Mouse (Mus musculus) heart, embryonic 15.5 days (tissue): ENCODE results near the gene Alox12e. TPM values are rescaled to one million over a fixed set of nuclear protein-coding genes. Genes with fewer than 3 reads are reported as not detected.

Experiments
- ATAC-seq: fragments of 200-750 bp; cut with Nextera tagmentation; replicated peaks from 2 replicates; pipeline ENCODE4 v1.8.0; 2017; ENCODE audit warnings: low read depth, moderate TSS enrichment; ENCODE audit not compliant: insufficient number of reproducible peaks, insufficient read depth, low FRiP score
- H3K27ac ChIP-seq: fragments of 300-500 bp; sonication (generic); 2 replicates; pipeline ENCODE4 v1.5.1; 2015; ENCODE audit warnings: mild to moderate bottlenecking, inconsistent platforms
- H3K27me3 ChIP-seq: fragments of 300-500 bp; sonication (generic); 2 replicates; pipeline ENCODE4 v1.6.1; 2015; ENCODE audit warnings: inconsistent platforms
- H3K36me3 ChIP-seq: fragments of 300-500 bp; sonication (generic); 2 replicates; pipeline ENCODE4 v1.6.1; 2015; ENCODE audit warnings: mild to moderate bottlenecking, inconsistent platforms
- H3K4me1 ChIP-seq: fragments of 300-500 bp; sonication (generic); replicated peaks from 2 replicates; pipeline ENCODE4 v1.6.1; 2015; ENCODE audit warnings: inconsistent platforms
- H3K4me2 ChIP-seq: fragments of 300-500 bp; sonication (generic); 2 replicates; pipeline ENCODE4 v1.6.1; 2015; ENCODE audit warnings: inconsistent platforms, mild to moderate bottlenecking, moderate library complexity
- H3K4me3 ChIP-seq: fragments of 300-500 bp; sonication (generic); 2 replicates; pipeline ENCODE4 v1.5.1; 2015; ENCODE audit warnings: mild to moderate bottlenecking, inconsistent platforms
- H3K9ac ChIP-seq: fragments of 300-500 bp; sonication (generic); 2 replicates; pipeline ENCODE4 v1.6.1; 2015; ENCODE audit warnings: mild to moderate bottlenecking, inconsistent platforms
- H3K9me3 ChIP-seq: fragments of 300-500 bp; sonication (generic); replicated peaks from 2 replicates; pipeline ENCODE4 v1.6.1; 2016; ENCODE audit warnings: inconsistent platforms
- WGBS: fragments of 180-500 bp; shearing (Covaris S2); methylation state at CpG from one replicate; pipeline ENCODE4 v1.1.7; 2015; ENCODE audit warnings: mixed read lengths; 5-methylcytosine and 5-hydroxymethylcytosine counted together
- polyA plus RNA-seq: library from polyadenylated mRNA; unstranded; fragments of >200 nt; fragmentation: Nextera tagmentation; extraction: Ambion mirVana; gene quantifications from 2 replicates; pipeline ENCODE4 v1.2.1, GENCODE M21; 2015

Alox12e gene
- polyA plus RNA-seq, 1 experiment from 2014 or later = 0.45 TPM

DNA sequence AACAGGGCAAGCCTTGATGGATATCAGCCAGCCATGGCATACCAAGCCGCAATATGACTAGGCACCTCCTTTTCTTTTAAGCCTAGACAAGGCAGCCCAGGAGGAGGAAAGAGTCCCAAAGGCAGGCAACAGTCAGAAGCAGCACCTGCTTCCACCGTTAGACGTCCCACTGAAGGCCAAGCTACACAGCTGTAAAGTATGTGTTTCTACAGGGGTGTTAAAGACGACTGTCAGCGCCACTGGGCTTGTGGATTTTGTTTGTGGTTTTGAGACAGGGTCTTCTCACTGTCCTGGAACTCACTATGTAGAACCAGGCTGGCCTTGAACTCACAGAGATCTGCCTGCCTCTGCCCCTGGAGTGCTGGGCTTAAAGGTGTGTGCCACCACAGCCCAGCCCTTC lies 36.7 kb downstream of the Alox12e start:
- Histone ChIP-seq H3K27ac (no peak overlapping the region), H3K4me3 (no peak overlapping the region), H3K36me3 (no peaks in the 10 kb centered on the region), H3K27me3 (no peaks in the 10 kb centered on the region), H3K9me3 (no peaks in the 10 kb centered on the region), H3K4me1 (peaks cover under 1% of the 10 kb centered on the region; the same call in 1 of the 2 replicates), H3K4me2 (no peak overlapping the region), H3K9ac (no peak overlapping the region)
- WGBS = 51% methylated on average over 5 of the region's 5 CpGs
- ATAC-seq = no peak

DNA sequence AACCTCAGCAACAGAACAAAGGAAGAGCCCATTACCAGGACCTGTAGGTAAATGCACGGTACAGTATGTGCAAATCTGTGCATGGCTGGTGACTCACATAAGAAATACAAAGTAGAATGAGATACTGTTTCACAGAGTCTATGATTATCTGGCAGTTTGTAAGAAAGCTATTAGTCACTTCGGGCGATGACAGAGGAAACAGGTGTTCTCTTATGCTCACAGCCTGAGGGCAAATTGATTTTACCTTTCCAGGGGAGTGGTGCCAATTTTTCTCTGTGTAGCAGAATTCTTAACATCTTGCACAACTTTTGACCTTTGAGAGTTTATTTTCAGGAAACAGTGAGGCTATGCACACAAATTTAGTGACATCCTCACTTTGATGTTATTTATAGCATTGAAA lies 37.7 kb downstream of the Alox12e start:
- H3K27ac ChIP-seq = no peak overlapping the region
- H3K4me1 ChIP-seq = peaks cover 7% of the 10 kb centered on the region
- H3K4me2 ChIP-seq = no peak overlapping the region
- 64% methylated on average over 3 of the region's 3 CpGs for WGBS
- H3K27me3 ChIP-seq = no peaks in the 10 kb centered on the region
- H3K4me3 ChIP-seq = no peak overlapping the region
- ATAC-seq = no peak
- H3K9me3 ChIP-seq = no peaks in the 10 kb centered on the region
- no peaks in the 10 kb centered on the region for H3K36me3 ChIP-seq
- H3K9ac ChIP-seq = no peak overlapping the region

DNA sequence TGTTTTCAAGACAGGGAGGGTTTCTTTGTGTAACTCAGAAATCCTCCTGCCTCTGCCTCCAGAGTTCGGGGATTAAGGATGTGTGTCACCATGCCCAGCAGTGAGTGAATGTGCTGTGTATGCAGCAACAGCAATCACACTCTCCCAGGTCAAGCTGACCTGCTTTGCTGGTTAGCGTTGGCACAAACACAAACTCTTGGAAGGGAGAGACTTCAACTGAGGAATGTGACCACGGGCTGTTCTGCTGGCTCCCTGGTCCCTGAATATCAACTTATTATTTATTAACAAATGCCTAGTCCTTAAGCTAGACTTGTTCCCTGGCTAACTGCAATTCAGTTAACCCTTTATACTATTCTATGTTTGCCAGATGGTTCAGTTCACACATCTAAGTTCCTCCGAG lies 38.8 kb downstream of the Alox12e start:
- no peaks in the 10 kb centered on the region for H3K9me3 ChIP-seq
- H3K36me3 ChIP-seq = no peaks in the 10 kb centered on the region
- no peak overlapping the region for H3K4me3 ChIP-seq
- H3K27me3 ChIP-seq = no peaks in the 10 kb centered on the region
- 70% methylated on average over 4 of the region's 4 CpGs for WGBS
- ATAC-seq = no peak
- no peak overlapping the region for H3K4me2 ChIP-seq
- H3K9ac ChIP-seq = no peak overlapping the region
- peaks cover 7% of the 10 kb centered on the region for H3K4me1 ChIP-seq
- H3K27ac ChIP-seq = no peak overlapping the region

DNA sequence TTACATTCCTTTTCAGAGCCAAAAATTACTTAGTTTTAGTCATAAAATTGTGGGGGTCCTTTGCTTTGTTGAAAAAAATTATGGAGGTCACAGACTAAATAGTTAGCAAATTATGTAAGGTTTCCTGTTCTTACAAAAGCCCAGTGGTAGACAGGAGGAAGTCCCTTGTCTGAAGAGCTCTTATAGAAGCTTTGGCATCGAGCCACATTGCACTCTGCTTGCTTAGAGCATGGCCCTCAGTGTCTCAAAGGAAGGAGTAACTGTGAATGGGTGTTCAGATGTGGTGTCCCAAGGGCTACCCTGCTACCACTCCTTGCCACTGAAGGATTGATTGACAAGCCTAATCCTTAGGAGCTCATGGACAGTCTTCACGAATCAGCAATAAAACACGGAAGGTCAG lies 42.0 kb downstream of the Alox12e start:
- 61% methylated on average over 3 of the region's 3 CpGs for WGBS
- H3K4me2 ChIP-seq = no peak overlapping the region
- ATAC-seq = no peak
- H3K27me3 ChIP-seq = no peaks in the 10 kb centered on the region
- H3K4me1 ChIP-seq = peaks cover 7% of the 10 kb centered on the region
- no peaks in the 10 kb centered on the region for H3K36me3 ChIP-seq
- no peaks in the 10 kb centered on the region for H3K9me3 ChIP-seq
- H3K4me3 ChIP-seq = no peak overlapping the region
- H3K9ac ChIP-seq = no peak overlapping the region
- H3K27ac ChIP-seq = 0 out of 2 replicates have a peak overlapping the region, but pooled peaks have one; percentile 63

DNA sequence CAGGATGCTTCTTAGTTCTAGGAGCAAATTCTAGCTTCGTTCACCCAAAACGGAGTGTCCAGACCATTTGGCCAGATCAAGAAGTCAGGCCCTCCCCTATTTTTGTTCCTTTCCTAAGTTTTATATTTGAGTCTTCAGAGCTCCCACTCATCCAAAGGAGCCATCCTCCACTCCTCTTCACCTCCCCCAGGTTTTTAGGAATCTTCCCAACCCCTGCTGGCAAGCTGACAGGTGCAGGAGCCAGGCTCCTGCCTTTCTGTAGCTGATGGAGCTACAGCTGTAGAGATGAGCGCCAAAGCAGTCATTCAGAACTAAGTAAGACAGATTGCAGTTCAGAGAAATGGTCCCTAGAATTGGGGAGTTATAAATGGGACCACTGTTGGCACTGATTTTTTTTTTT lies 43.5 kb downstream of the Alox12e start:
- ATAC-seq = no peak
- no peak overlapping the region for H3K9ac ChIP-seq
- no peak overlapping the region for H3K27ac ChIP-seq
- H3K36me3 ChIP-seq = no peaks in the 10 kb centered on the region
- H3K27me3 ChIP-seq = no peaks in the 10 kb centered on the region
- peaks cover 7% of the 10 kb centered on the region for H3K4me1 ChIP-seq
- H3K4me2 ChIP-seq = no peak overlapping the region
- H3K9me3 ChIP-seq = no peaks in the 10 kb centered on the region
- H3K4me3 ChIP-seq = no peak overlapping the region
- 80% methylated on average over 3 of the region's 3 CpGs for whole genome bisulfite sequencing

DNA sequence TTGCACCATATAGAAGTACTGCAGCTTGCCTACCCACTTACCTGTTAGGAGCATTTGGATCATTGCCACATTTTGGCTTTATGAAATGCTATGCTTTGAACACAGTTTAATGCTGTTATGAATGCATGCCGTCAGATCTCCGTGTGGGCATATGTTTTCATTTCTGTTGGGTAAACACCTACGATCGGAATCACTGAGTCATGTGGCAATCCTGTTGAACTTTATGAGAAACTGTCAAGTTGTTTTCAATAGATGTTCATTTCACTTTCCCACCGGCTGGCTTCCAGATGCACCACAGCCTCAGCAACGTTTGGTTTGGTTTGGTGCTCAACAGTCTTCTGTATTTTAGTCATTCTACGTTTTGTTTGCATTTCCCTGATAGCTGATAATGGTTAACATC lies 50.8 kb downstream of the Alox12e start:
- ATAC-seq = no peak
- no peaks in the 10 kb centered on the region for H3K9me3 ChIP-seq
- no peaks in the 10 kb centered on the region for H3K4me1 ChIP-seq
- 83% methylated on average over 7 of the region's 7 CpGs for WGBS
- no peak overlapping the region for H3K4me2 ChIP-seq
- H3K4me3 ChIP-seq = no peak overlapping the region
- H3K27ac ChIP-seq = no peak overlapping the region
- H3K9ac ChIP-seq = no peak overlapping the region
- H3K36me3 ChIP-seq = no peaks in the 10 kb centered on the region
- H3K27me3 ChIP-seq = no peaks in the 10 kb centered on the region

DNA sequence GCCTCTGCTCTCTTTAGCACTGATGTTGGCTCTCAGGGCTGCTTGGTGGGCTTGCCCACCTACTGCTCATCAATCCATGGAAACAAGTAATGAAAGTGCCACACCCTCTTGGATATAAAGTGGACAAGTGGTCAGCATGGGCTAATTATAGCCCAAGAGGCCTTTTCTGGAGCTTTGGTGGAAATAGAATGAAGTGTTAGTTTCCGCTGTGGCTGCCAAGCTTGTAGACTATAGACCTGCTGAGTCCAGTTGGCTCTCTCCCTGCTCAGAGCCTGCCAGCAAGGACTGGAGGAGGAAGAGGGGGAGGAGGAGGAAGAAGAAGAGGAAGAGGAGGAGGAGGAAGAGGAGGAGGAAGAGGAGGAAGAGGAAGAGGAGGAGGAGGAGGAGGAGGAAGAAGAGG lies 56.0 kb downstream of the Alox12e start:
- no peaks in the 10 kb centered on the region for H3K27me3 ChIP-seq
- WGBS = 54% methylated on average over 1 of the region's 1 CpGs
- H3K4me3 ChIP-seq = no peak overlapping the region
- H3K9me3 ChIP-seq = no peaks in the 10 kb centered on the region
- no peak overlapping the region for H3K4me2 ChIP-seq
- peaks cover 11% of the 10 kb centered on the region for H3K4me1 ChIP-seq
- H3K9ac ChIP-seq = no peak overlapping the region
- no peaks in the 10 kb centered on the region for H3K36me3 ChIP-seq
- ATAC-seq = peak; percentile 53
- H3K27ac ChIP-seq = peak overlapping the region; percentile 36

DNA sequence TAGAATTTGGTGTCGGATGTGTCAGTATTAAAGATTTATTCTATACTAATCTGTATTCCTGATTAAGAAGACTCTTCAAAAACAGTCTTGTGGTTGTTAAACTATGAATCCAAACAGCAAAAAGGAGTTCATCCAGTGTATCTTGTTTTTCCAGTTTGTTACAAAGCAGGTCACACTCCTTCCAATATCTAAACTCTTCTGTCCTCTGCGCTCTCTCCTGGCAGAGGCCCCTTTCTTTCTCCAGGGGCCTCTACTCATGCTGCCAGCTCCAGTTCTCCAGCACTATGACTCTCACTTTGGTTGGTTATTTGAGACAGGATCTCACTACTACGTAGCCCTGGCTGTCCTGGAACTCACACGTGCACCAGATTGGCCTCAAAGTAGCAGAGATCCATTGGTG lies 56.6 kb downstream of the Alox12e start:
- 61% methylated on average over 4 of the region's 4 CpGs for WGBS
- no peaks in the 10 kb centered on the region for H3K9me3 ChIP-seq
- no peaks in the 10 kb centered on the region for H3K27me3 ChIP-seq
- ATAC-seq = no peak
- H3K4me2 ChIP-seq = no peak overlapping the region
- H3K4me1 ChIP-seq = peaks cover 11% of the 10 kb centered on the region
- H3K9ac ChIP-seq = no peak overlapping the region
- peak overlapping the region; percentile 36; the same call in 1 of the 2 replicates for H3K27ac ChIP-seq
- no peaks in the 10 kb centered on the region for H3K36me3 ChIP-seq
- no peak overlapping the region for H3K4me3 ChIP-seq

Other genes with a start within 250 kb of the Alox12e start
- gene Asgr2, start 230.0 kb downstream of the Alox12e start, polyA plus RNA-seq = 0.22 TPM in 1 of 2 replicates, not detected in the other
- gene Mgl2, start 192.3 kb downstream of the Alox12e start, polyA plus RNA-seq = 0.40 and 0.82 TPM in 2 replicates
- 0.40 and 0.67 TPM in 2 replicates for gene Clec10a, start 166.4 kb downstream of the Alox12e start, polyA plus RNA-seq
- gene Slc16a11, start 109.9 kb downstream of the Alox12e start, polyA plus RNA-seq = 0.54 and 0.65 TPM in 2 replicates
- gene Slc16a13, start 101.6 kb downstream of the Alox12e start, polyA plus RNA-seq = 4.5 and 5.2 TPM in 2 replicates
- 18.1 and 19.8 TPM in 2 replicates for gene Bcl6b, start 92.8 kb downstream of the Alox12e start, polyA plus RNA-seq
- gene 0610010K14Rik, start 84.7 kb downstream of the Alox12e start, polyA plus RNA-seq = 107 and 113 TPM in 2 replicates
- 7.3 and 10.3 TPM in 2 replicates for gene Gm21988, start 82.8 kb downstream of the Alox12e start, polyA plus RNA-seq
- 198 and 215 TPM in 2 replicates for gene Rnasek, start 82.8 kb downstream of the Alox12e start, polyA plus RNA-seq
- 4.1 TPM in 2 replicates for gene Alox12, start 67.3 kb downstream of the Alox12e start, polyA plus RNA-seq
- gene Alox15, start 29.4 kb upstream of the Alox12e start, polyA plus RNA-seq = 0.23 and 0.58 TPM in 2 replicates
- gene Pelp1, start 87.4 kb upstream of the Alox12e start, polyA plus RNA-seq = 17.6 and 24.3 TPM in 2 replicates
- gene Arrb2, start 110.0 kb upstream of the Alox12e start, polyA plus RNA-seq = 11.4 and 14.7 TPM in 2 replicates
- 19.5 and 24.2 TPM in 2 replicates for gene Med11, start 129.3 kb upstream of the Alox12e start, polyA plus RNA-seq
- 1.5 and 1.8 TPM in 2 replicates for gene Zmynd15, start 136.8 kb upstream of the Alox12e start, polyA plus RNA-seq
- 9.0 and 10.2 TPM in 2 replicates for gene Cxcl16, start 137.4 kb upstream of the Alox12e start, polyA plus RNA-seq
- 4.9 and 5.4 TPM in 2 replicates for gene Tm4sf5, start 182.6 kb upstream of the Alox12e start, polyA plus RNA-seq
- 0.19 and 0.37 TPM in 2 replicates for gene Vmo1, start 192.0 kb upstream of the Alox12e start, polyA plus RNA-seq
- 0.42 TPM in 1 of 2 replicates, not detected in the other for gene Gltpd2, start 196.6 kb upstream of the Alox12e start, polyA plus RNA-seq
- 509 and 590 TPM in 2 replicates for gene Psmb6, start 202.7 kb upstream of the Alox12e start, polyA plus RNA-seq
- not detected in 2 replicates for gene Gm40193, start 210.3 kb upstream of the Alox12e start, polyA plus RNA-seq
- gene Pld2, start 217.4 kb upstream of the Alox12e start, polyA plus RNA-seq = 10.4 and 11.7 TPM in 2 replicates
- 8.1 and 11.8 TPM in 2 replicates for gene Mink1, start 240.3 kb upstream of the Alox12e start, polyA plus RNA-seq